Mouse (Mus musculus) embryo, embryonic 11 days (tissue): ENCODE data around the gene Myrf.
A peak's percentile ranks its signal among the peaks of the same experiment; 100 is the strongest.

Experiments used
- DNase-seq: peaks from one replicate; pipeline ENCODE4 v3.0.0-alpha.2; 2015

The Myrf gene

GRCm38 (mm10) chr19:10240654-10241305, at the start of gene Myrf:
Myrf (minus strand) TSS chr19:10240748.
- peak; percentile 88 for DNase-seq

- no peak for DNase-seq
Observed at GRCm38 (mm10) chr19:10289609-10290150, 49.1 kb upstream of the Myrf start.

- DNase-seq: no peak
Observed at GRCm38 (mm10) chr19:10288125-10289040, 47.8 kb upstream of the Myrf start.

- DNase-seq: no peak
Observed at GRCm38 (mm10) chr19:10286458-10286872, 45.9 kb upstream of the Myrf start.

- no peak for DNase-seq
Observed at GRCm38 (mm10) chr19:10280771-10281540, 40.4 kb upstream of the Myrf start.

- no peak for DNase-seq
Observed at GRCm38 (mm10) chr19:10279668-10280067, 39.1 kb upstream of the Myrf start.

GRCm38 (mm10) chr19:10278669-10279324, 38.2 kb upstream of the Myrf start:
- no peak for DNase-seq

- no peak for DNase-seq
Observed at GRCm38 (mm10) chr19:10277759-10278158, 37.2 kb upstream of the Myrf start.

- DNase-seq: peak; percentile 71
Observed at GRCm38 (mm10) chr19:10277331-10277730, 36.8 kb upstream of the Myrf start.

- no peak for DNase-seq
Observed at GRCm38 (mm10) chr19:10276483-10277144, 36.1 kb upstream of the Myrf start.

GRCm38 (mm10) chr19:10274056-10274455, 33.5 kb upstream of the Myrf start:
- DNase-seq: peak; percentile 60

- DNase-seq: peak; percentile 72
Observed at GRCm38 (mm10) chr19:10272746-10273145, 32.2 kb upstream of the Myrf start.

GRCm38 (mm10) chr19:10271592-10271991, 31.0 kb upstream of the Myrf start:
- no peak for DNase-seq

GRCm38 (mm10) chr19:10270356-10270755, 29.8 kb upstream of the Myrf start:
- no peak for DNase-seq

- no peak for DNase-seq
Observed at GRCm38 (mm10) chr19:10268851-10269250, 28.3 kb upstream of the Myrf start.

GRCm38 (mm10) chr19:10267953-10268352, 27.4 kb upstream of the Myrf start:
- no peak for DNase-seq

GRCm38 (mm10) chr19:10267057-10267456, 26.5 kb upstream of the Myrf start:
- DNase-seq: peak; percentile 53

GRCm38 (mm10) chr19:10266196-10266850, 25.8 kb upstream of the Myrf start:
- DNase-seq: peak; percentile 88

GRCm38 (mm10) chr19:10261369-10261768, 20.8 kb upstream of the Myrf start:
- DNase-seq: no peak

- peak; percentile 88 for DNase-seq
Observed at GRCm38 (mm10) chr19:10258279-10259011, 17.9 kb upstream of the Myrf start.

- peak; percentile 45 for DNase-seq
Observed at GRCm38 (mm10) chr19:10248128-10248527, 7.6 kb upstream of the Myrf start.
